Mouse (Mus musculus): ENCODE measurements at regions not wholly inside any gene's neighbourhood (a gene's known extent, or its start where the extent isn't known, plus 50 kb on each side); places are given as distances from the start of the nearest gene placed in this dataset.

GRCm38 (mm10) chr1:39091121-39091520 is 102.4 kb upstream of the Npas2 start:
- TF ChIP-seq TCF12 (IDR thresholded peaks at IDR 0.05; ENCODE audit: low read depth, low read length) = no peak
- TF ChIP-seq RCOR1 (IDR thresholded peaks at IDR 0.05; ENCODE audit: low read depth, low read length) = no peak
- TF ChIP-seq CHD2 (IDR thresholded peaks at IDR 0.05; ENCODE audit: low read length) = no peak
- TF ChIP-seq HCFC1 (IDR thresholded peaks at IDR 0.05; ENCODE audit: low read depth, low read length) = no peak
- no peak for TF ChIP-seq POLR2AphosphoS2 (IDR thresholded peaks at IDR 0.05; ENCODE audit: low read length)
- no peak for TF ChIP-seq GABPA (IDR thresholded peaks at IDR 0.05; ENCODE audit: low read depth, low read length)
- TF ChIP-seq POLR2A (IDR thresholded peaks at IDR 0.05; ENCODE audit: control insufficient read depth in 1 of 2, insufficient read depth in 1 of 2, low read depth in 1 of 2, low read length in 2 of 2, poor library complexity in 1 of 2) = no peak
- TF ChIP-seq SMC3 (IDR thresholded peaks at IDR 0.05; ENCODE audit: low read depth, low read length) = no peak
